Mouse (Mus musculus) erythroid progenitor cell, adult 5-6 weeks (primary cell): ENCODE data around the gene Gfi1. TPM values are rescaled to one million over a fixed set of nuclear protein-coding genes. Genes with fewer than 3 reads are reported as not detected.

Experiments used
- ATAC-seq: replicated peaks from 2 replicates; pipeline ENCODE4 v1.8.0; 2016; ENCODE audit warnings: moderate number of reproducible peaks, mild to moderate bottlenecking, moderate TSS enrichment, inconsistent platforms; ENCODE audit not compliant: poor library complexity, low FRiP score, severe bottlenecking
- total RNA-seq, 2 experiments: library from RNA; stranded (forward) in 1 of 2; stranded (reverse) in 1 of 2; fragments of 150-400 nt in 1 of 2; fragments of 186-747, 209-891 nt in 1 of 2; gene quantifications; 2 replicates each; pipeline versions ENCODE4 v1.2.3 to v1.2.4; 2015 to 2017; ENCODE audit warnings: low replicate concordance in 2 of 2

The Gfi1 gene
- 4.7 and 5.0 TPM in 2 replicates for total RNA-seq (2015; ENCODE audit: low replicate concordance)
- 4.5 and 6.3 TPM in 2 replicates for total RNA-seq (2017; ENCODE audit: low replicate concordance)

DNA sequence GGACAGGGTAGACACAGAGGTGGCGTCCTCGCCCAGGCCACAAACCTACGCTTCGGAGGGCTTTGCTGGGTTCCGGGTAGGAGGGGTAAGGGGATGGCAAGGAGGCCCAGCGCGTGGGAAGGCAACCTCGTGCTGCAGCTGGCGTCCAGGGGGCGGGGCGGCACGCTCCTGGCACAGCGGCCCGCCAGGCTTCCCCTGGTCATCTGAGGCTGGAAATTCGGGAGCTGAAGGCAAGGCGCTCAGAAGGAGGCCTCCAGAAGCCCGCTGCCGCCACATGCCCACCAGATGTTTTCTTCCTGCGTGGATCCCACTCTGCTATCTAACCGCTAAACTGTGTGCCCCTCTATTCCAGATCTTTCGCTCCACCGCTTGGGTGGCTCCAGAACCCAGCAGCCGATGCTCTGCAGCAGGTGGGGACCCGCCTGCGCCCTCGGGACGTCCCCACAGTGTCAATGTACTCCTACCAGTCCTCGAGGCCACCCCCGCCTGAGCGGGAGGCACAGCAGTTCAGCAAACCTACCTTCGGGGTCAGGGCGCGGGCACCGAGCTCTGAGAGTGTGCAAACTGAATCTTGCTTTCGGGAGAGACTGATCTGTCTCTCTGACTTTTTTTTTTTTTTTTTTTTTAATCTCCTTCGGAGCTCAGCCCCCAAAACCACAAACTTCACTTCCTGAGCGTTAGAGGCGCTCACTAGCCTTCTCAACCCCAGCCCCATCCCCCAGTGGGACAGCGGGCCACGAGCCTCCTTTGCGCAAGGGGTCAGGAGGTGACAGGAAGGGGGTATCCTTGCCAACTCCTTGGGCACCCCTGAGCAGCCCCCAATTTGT is at the start of gene Gfi1:
Gfi1 (minus strand) TSS at position 602 of the 827 bp plus-strand sequence.
- ATAC-seq: no peak

DNA sequence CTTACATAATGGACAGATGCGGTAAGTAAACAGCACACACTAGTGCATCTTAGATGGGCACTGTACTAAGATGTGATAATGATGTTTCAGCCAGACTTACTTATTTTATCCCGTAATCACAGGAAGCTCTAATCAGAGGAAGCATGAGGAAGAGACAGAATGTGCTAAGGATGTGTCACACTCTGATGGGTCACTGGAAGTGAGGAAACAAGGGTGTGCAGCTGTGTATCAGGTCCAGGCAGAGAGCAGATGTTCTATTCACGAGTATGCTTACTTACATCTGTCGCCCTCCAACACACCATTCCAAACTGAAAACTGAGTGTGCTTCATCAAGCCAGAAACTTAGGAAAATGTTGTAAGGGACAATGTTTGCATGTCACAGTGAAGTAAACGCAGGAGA is 46.2 kb upstream of the Gfi1 start:
- no peak for ATAC-seq

DNA sequence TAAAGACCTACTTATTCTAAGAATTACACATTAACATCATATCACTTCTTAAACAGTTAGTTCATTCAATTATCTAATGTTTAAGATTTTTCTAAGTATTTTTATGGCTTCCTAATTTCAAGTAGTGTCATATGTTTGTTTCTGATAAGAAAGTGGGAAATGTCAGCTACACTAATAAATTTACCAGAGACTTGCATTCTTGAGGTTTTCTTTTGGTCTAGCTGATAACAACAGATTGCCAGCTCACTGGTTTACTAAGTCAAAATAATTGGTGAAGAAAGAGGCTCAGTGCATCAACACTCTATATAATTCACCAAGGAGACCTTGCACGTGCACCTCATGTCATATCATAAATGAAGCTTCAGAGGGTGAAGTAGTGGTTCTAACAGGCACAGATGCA is 42.4 kb upstream of the Gfi1 start:
- no peak for ATAC-seq

DNA sequence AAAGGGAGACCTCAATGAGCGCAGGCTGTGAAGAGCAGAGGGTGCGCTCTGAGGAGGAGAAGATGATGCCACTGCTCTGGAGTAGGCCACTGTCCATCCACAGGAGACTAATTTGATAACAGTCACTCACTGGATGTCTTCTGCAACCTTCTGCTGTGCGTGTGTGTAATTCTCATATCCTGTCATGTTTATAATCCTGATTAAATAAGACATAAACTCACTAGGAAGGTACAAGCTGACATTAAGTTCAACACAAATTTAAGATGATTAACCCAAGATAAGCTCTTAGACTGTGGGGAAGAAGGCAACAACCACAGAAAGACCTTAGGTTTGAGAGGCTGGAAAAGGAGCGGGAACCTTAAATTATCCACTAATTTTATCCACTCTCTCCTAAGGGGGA is 40.1 kb upstream of the Gfi1 start:
- ATAC-seq: no peak

DNA sequence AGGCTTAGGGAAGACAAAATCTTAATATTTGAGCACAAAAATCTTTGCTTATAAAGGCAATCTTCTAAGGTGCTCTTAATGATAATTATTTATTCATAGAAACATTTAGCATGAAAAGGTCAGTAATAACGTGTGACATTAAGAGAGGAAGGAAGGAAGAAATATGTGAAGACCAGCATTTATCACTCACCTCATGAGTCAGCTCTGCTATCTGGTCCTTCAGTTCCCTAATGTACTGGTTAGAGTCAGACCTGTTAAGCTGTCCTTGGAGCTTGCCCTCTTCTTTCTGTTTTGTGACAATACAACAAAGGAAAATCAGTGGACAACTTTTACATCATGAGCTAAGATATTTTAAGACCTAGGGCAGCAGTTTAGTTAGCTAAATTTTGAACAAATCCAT is 38.6 kb upstream of the Gfi1 start:
- no peak for ATAC-seq

DNA sequence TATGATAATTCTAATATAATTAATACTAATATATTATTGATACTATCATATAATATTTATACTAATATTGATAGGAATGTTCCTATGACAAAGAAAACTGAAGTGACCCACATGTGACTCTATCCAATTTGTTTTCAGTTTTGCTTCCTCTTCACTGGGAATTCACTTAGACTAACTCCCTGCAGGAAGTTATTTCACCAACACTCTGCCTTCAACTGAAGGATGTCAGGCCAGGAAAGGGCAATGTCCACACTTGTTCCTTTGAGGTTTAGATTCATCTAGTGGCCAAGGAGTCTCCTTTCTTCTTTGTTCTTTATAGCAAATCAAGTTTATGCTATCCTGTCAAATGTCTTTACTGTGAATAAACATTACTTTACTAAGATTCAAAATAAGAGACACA is 37.8 kb upstream of the Gfi1 start:
- ATAC-seq: no peak

DNA sequence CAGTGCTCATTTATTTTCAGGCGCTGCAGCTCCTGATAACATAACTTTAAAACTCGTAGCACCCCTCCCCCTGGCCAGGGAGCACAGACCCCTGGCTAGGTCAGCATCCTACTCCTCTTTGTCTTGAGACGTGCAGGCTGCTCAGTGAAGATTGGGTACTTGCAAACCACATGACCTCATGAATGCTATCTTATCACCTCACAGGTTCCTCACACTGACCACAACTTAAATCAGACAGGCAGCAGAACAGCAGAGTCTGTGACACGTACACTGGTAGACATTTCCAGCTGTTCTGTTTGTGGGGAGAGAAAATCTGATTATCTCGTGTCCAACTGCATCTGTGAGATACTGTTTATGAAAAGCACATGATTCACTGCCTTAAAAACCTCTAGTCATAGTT is 33.3 kb upstream of the Gfi1 start:
- ATAC-seq: peak; percentile 42; the same call in 1 of the 2 replicates

DNA sequence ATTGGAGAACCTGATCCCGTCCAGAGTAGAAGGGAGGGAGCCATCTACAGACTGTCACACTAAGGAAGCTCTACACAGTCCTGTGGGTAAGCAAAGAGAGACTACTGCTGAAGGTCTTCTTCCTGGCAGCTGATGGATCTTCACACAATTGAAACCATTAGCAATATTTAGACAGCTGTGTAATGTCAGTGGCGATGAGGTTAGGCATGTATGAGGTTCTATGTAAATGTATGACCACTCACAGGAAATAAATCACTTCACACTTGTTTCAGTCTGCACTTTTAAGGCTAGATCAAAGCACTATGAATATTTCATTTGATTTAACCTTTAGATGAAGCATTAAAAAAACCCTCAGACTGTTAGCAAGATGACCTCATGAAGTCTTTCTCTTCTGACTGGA is 30.2 kb upstream of the Gfi1 start:
- no peak for ATAC-seq

DNA sequence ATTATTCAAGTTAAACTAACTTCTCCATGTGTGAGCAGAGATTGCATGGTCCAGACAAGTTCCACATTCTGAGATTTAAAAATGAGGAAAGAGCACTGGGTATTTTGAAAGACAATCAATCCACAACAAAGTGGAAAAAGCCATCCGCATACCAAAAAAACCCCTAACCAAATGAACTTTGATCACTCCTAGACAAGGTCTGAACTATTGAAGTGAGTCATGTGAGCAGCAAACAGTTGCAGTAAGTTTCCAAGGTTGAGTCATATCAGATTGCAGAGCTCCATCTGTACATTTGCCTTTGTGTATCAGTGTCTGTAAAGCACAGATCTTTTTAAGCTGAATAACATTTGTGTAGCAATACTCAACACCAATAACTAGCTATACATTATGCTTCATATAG is 28.9 kb upstream of the Gfi1 start:
- ATAC-seq: no peak

DNA sequence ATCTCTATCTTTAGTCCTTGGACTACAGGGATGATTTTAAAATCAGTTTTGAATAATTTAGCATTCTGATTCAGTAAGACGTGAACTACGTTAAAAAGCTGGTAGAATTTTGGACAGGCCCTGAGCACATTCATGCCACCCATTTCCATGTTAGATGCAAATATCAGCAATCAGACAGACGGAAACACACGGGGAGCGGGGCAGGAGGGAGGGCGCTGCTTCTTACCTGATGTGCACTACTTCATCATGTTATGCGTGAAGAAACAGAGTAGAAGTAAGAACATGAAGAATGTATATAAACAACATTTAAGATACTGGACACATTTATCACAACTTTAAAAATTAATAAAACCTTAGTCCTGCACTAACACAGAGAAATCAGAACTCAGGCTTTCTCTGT is 27.8 kb upstream of the Gfi1 start:
- no peak for ATAC-seq

DNA sequence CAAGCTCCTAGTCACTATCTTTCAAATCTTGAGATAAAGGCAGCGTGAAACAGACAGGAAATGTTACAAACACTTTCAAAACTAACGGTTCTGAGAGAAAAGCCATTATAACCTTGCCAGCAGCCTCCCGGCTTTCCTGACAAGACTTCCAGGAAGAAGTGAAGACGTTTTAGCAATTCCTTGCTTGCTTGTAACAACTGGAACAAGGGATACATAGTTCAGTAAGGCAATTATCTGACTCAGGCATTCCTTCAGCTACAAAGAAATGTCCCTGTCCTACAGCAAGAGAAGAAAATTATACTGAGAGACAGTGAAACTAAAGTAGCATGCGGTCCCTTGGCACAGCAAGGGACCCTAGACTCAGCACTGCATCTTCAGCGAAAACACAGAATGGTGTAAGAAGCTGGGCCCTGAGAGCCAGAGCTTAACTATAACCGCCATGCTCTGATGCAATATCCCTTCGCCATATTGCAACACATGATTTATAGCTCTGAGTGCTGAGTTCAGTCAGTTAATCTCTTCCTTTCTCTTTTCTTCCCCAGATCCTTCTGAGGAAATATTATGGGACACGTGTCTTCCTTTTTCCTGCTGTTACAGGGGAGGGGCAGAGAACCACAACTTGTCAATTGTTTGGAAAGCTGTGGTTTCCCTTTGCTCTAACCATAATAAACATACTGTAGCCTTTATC is 23.5 kb upstream of the Gfi1 start:
- no peak for ATAC-seq

DNA sequence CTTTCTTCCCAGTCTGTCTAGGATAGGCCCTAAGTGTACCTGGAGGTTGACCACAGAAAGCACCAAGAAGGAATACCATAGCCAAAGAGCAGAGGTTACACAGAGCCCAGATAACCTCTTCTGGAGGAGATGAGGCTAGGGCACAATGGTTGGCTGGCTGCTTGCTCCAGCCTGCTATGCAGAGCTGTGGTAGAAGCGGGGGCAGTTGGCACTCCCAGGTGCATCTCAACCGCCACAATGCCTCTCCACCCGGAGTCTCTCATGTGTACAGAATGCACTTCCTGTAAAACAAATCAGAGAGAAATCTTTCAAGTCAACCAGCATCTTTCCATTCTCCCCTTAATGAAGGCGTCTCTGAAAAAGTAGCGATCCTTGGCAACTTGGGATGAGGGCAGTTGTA is 13.2 kb upstream of the Gfi1 start:
- ATAC-seq: no peak

DNA sequence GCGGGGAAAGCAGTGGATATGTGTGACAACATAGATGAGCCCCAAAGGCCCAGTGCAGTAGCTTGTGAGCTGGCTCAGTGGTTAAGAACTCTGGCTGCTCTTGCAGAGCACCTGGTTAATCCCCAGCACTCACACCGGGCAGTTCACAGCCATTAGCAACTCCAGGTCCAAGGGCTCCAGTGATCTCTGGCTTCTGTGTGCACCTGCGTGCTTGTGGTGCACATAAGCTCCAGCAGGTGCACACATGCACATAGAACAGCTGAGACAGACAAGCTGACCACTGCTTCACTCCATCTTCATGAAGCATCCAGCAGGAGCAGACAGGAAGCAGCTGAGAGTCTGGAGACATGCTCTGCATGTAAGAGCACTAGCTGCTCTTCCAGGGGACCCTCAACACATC is 12.5 kb upstream of the Gfi1 start:
- ATAC-seq: no peak

DNA sequence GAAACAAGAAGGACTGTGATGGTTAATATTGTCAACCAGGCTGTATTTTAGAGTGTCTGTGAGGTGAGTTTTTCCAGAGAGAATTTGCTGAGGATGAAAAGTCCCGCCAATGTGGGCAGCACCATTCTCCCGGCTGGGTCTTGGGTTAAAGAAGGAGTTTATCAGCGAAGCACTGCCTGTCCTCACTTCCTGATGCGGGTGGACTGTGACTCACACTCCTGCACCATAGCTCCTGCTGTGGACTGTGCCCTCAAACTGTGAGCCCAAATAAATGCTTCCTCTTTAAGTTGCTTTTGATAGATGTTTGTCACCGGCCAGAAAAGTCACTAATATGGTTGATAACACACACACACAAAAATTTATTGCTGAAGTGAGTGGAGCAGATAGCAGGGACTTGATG is 10.3 kb upstream of the Gfi1 start:
- no peak for ATAC-seq

DNA sequence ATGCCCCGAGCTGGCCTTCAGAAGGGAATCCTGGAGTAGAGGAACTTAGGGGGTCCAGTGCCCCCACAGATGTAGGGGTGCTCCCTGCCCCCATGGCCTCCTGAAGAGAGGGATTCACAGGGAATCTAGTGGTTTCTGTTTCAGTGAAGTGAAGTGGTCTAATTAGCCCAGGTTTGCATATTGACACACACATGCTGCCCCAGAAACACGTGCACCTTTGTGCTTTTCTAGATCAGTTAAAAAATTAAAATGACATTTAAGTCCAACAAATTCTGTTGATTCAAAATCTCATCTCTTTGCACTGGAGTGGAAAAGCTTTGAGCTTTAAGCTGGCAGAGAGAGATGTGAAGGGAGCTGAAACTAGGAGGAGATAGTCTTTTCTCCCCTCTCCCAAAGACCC is 6.0 kb upstream of the Gfi1 start:
- ATAC-seq: no peak

DNA sequence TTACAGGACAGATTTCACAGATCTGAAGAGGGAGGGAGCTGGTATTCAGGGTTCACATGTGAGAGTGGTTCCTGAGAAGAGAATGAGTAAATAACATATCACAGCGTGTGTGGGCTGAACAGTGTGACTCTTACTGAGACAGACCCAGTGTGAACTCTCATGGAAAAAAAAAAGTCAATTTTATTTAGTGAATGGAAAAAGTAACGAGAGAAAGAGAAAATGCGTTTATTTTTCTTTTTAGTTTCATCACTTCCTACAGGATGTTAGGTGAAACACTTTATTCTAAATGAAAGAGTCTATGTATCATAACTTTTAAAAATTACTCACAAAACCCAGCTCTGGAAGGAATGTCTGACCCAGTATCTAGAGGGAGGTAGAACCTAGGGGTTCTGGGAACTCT is 5.6 kb upstream of the Gfi1 start:
- no peak for ATAC-seq

DNA sequence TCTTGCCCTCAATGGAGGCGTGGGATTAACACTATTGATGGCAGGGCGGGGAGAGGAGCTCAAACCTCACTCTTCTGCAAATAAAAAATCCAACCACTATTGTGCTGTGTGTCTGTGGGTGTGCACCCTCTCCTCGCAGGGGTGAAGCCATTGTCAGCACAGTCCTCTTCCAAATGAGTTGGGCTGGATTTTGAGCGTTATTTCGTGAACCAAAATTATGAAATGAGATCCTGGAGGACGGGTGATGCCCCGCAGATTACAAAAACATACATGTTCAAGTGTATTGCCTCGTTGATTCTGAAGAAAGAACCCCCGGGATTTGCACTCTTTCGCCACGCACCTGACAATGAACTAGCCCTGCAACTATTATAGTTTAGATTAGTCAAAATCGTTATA is 1.2 kb upstream of the Gfi1 start:
- ATAC-seq: no peak

DNA sequence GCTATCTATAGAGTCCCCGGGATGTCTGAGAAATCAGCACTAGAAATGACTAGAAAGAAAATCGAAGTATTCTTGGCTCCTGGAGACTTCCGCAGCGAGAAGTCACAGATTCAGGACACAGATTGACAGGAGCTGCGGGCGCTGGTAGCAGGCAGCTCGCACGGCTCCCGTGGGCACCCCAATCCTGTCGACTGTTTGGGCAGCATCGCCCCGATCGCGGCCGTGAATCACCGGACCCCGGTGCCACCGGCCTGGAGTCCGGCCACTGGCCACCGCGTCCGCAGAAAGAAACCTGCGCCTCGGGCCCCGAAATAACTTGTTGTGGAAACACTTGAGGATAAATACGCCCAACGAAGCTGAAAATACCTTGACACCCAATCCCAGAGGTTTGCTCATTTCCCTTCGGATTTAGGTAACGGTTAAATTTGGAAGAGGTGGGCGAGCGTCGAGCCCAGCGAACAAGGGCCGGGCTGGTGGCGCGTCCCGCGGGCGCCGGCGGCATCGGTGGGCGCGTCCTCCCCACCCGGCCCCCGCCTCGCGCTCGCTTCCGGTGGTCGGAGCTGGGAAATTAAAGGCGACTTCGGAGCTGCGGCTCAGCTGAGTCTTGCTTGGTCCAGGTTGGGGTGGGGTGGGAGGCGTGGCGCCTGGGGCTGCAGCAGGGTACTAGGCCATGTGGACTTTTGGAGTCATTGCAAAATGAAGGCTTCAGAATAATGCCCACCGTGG is 608 bp upstream of the Gfi1 start:
- ATAC-seq: no peak

DNA sequence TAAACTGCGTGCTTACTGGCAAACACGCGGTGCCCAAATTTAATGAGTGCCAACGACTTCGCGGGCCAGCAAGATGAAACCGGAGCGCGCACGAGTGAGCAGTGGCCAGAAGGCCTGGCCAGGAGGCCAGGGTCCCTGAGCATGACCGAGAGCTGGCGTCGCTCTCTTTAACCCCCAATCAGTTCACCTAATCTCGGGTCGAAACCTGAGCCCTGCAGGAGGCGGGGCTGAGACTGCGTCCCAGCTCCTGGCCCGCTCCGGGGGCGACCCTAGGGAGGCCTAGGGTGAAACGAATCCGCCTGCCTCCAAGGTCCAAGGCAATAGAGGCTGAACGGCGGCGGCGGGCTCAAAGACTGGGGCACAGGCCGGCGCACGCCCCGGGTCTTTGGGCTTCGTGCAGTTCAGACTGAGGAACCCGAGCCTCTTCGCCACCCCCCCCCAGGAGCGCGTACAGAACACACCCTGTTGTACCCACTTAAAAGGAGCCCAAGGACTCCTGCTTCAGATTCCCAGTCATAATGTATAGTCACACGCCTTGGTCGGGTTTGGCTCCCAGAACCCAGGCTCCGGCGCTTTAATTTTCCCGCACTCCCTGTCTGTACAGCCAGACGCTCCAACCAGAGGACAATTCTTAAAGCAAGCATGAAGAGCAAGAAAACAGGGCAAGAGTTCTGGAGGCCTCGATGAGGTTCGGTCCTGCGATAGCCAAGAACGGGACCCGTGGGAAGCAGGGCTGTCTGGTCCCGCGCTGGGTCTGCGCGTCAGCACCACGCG is 988 bp downstream of the Gfi1 start:
- no peak for ATAC-seq
